Mouse (Mus musculus): Measurements from ENCODE around the gene Mctp2.

- no peak for TF ChIP-seq CTCF (IDR thresholded peaks at IDR 0.05; ENCODE audit: low read depth)
- TF ChIP-seq EP300 (IDR thresholded peaks at IDR 0.05; ENCODE audit: low read depth), result no peak
These were observed 11.5 kb downstream of the Mctp2 start for GRCm38 (mm10) chr7:72294886-72295285.

Measured in heart, postnatal 0 days (tissue).